Mouse (Mus musculus): Measurements from ENCODE around the gene Tgfa. TPM values are rescaled to one million over a fixed set of nuclear protein-coding genes. Genes with fewer than 3 reads are reported as not detected.
A peak's percentile ranks its signal among the peaks of the same experiment; 100 is the strongest.

Tgfa gene
- total and polyA plus RNA-seq, 3 experiments = 7.8 to 9.1 TPM; not detected in 1

DNA sequence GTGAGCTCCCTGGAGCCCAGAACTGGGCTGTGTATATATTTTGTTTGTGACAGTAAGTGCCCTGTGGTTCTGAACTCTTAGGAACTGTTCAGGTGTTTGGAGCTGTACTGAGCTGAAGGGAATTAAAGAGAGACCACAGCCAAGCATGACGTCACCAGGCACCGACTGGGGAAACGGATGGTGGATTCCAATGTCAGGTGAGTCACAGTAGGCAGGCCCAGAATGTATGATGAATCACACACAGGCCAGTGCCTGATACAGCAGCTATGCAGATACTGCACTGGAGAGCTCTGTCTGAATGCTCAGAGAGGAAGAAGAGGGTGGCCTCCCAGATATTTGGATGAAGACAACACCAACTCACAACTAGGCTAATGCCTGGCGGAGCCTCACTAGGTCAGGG lies 123.8 kb downstream of the Tgfa start:
- H3K9me3 ChIP-seq (replicated peaks; ENCODE audit: insufficient read depth, low read length) = no peaks in the 10 kb centered on the region
- TF ChIP-seq MAZ (IDR thresholded peaks at IDR 0.05; ENCODE audit: low read depth, low read length) (no peak), GATA1 (IDR thresholded peaks at IDR 0.05; ENCODE audit: low read depth, low read length) (no peak), GABPA (IDR thresholded peaks at IDR 0.05; ENCODE audit: low read depth, low read length) (no peak), SMC3 (IDR thresholded peaks at IDR 0.05; ENCODE audit: low read depth, low read length) (no peak), JUND (IDR thresholded peaks at IDR 0.05; ENCODE audit: low read depth, low read length) (no peak), ZMIZ1 (IDR thresholded peaks at IDR 0.05; ENCODE audit: low read depth, low read length) (no peak), MYC (IDR thresholded peaks at IDR 0.05; ENCODE audit: low read depth, low read length) (no peak), TAL1 (IDR thresholded peaks at IDR 0.05; ENCODE audit: low read length) (no peak), NRF1 (IDR thresholded peaks at IDR 0.05; ENCODE audit: insufficient read depth, low read depth, low read length, poor library complexity, severe bottlenecking) (no peak), ELF1 (IDR thresholded peaks at IDR 0.05; ENCODE audit: low read depth, low read length) (no peak), RAD21 (IDR thresholded peaks at IDR 0.05; ENCODE audit: low read depth, low read length) (no peak), ZNF384 (IDR thresholded peaks at IDR 0.05; ENCODE audit: low read depth, low read length) (no peak), POLR2AphosphoS2 (IDR thresholded peaks at IDR 0.05; ENCODE audit: low read length) (no peak), CTCF (IDR thresholded peaks at IDR 0.05 in 2 of 3, conservative IDR thresholded peaks at IDR 0.05 in 1 of 3; ENCODE audit: control insufficient read depth in 1 of 3, insufficient read depth in 1 of 3, low read depth in 2 of 3, low read length in 3 of 3, poor library complexity in 1 of 3, severe bottlenecking in 1 of 3) (no peak), NELFE (IDR thresholded peaks at IDR 0.05; ENCODE audit: low read depth, low read length) (no peak), POLR2AphosphoS5 (IDR thresholded peaks at IDR 0.05; ENCODE audit: borderline replicate concordance, low read depth, low read length) (no peak), UBTF (IDR thresholded peaks at IDR 0.05; ENCODE audit: borderline replicate concordance, insufficient read depth, low read depth, low read length) (no peak), USF2 (IDR thresholded peaks at IDR 0.05; ENCODE audit: borderline replicate concordance in 1 of 2, insufficient read depth in 1 of 2, low read depth in 1 of 2, low read length in 2 of 2) (no peak)
- peak; percentile 12 for DNase-seq (ENCODE audit: low read depth, low spot score)
- no peaks in the 10 kb centered on the region for H3K79me2 ChIP-seq (ENCODE audit: control insufficient read depth, insufficient read depth, low read length, poor library complexity)
- H3K27ac ChIP-seq (ENCODE audit: control insufficient read depth, low read depth, low read length) = no peak overlapping the region
- no peaks in the 10 kb centered on the region for H3K36me3 ChIP-seq (ENCODE audit: control insufficient read depth in 1 of 2, insufficient read depth in 2 of 2, low read length in 2 of 2)
- no peak overlapping the region for H3K4me3 ChIP-seq (ENCODE audit: control insufficient read depth in 1 of 2, insufficient read depth in 1 of 2, low read depth in 2 of 2, low read length in 2 of 2)
- no peak overlapping the region for H3K9ac ChIP-seq (ENCODE audit: control insufficient read depth, low read depth, low read length, poor library complexity, severe bottlenecking)
- H3K27me3 ChIP-seq (ENCODE audit: control insufficient read depth in 1 of 2, insufficient read depth in 2 of 2, low read length in 2 of 2) = peaks cover 2 to 6% of the 10 kb centered on the region in 2 experiments
- H3K4me1 ChIP-seq (ENCODE audit: control insufficient read depth in 1 of 2, insufficient read depth in 2 of 2, low read length in 2 of 2) = no peaks in the 10 kb centered on the region

DNA sequence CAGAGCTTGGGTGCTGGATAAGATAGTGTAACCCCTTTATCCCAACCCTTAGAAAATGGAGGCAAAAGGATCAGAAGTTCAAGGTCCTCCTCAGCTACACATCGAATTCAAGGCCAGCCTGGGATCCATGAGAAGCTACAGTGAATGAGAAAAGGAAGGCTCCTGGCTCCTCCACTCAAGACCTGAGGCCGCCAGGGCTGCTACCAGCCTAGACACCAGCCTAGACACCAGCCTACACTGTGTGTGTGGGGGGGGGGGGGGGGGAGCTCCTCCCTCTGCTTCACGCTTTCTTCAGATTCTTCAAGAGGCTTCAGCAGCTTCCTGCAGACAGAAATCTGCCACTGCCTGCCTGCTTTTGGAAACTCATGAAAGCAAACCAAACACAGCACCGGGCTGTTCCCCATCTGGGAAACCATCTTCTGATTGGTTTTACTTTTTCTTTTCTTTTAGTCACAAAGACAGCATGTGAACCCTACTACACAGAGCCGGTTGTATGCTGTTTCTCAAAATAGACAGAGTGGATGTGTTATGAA lies 127.1 kb downstream of the Tgfa start:
- Histone ChIP-seq H3K9me3 (replicated peaks; ENCODE audit: insufficient read depth, low read length) (no peaks in the 10 kb centered on the region), H3K27me3 (ENCODE audit: control insufficient read depth in 1 of 2, insufficient read depth in 2 of 2, low read length in 2 of 2) (peaks cover 0 to 4% of the 10 kb centered on the region in 2 experiments; a peak in 3 of 4 replicates), H3K4me1 (ENCODE audit: control insufficient read depth in 1 of 2, insufficient read depth in 2 of 2, low read length in 2 of 2) (no peaks in the 10 kb centered on the region), H3K36me3 (ENCODE audit: control insufficient read depth in 1 of 2, insufficient read depth in 2 of 2, low read length in 2 of 2) (no peaks in the 10 kb centered on the region), H3K4me3 (ENCODE audit: control insufficient read depth in 1 of 2, insufficient read depth in 1 of 2, low read depth in 2 of 2, low read length in 2 of 2) (no peak overlapping the region), H3K9ac (ENCODE audit: control insufficient read depth, low read depth, low read length, poor library complexity, severe bottlenecking) (no peak overlapping the region), H3K27ac (ENCODE audit: control insufficient read depth, low read depth, low read length) (no peak overlapping the region), H3K79me2 (ENCODE audit: control insufficient read depth, insufficient read depth, low read length, poor library complexity) (no peaks in the 10 kb centered on the region)
- TF ChIP-seq CTCF (IDR thresholded peaks at IDR 0.05 in 2 of 3, conservative IDR thresholded peaks at IDR 0.05 in 1 of 3; ENCODE audit: control insufficient read depth in 1 of 3, insufficient read depth in 1 of 3, low read depth in 2 of 3, low read length in 3 of 3, poor library complexity in 1 of 3, severe bottlenecking in 1 of 3) (no peak), ZC3H11A (IDR thresholded peaks at IDR 0.05; ENCODE audit: low read depth, low read length) (no peak), CHD2 (IDR thresholded peaks at IDR 0.05; ENCODE audit: low read length) (no peak)
- no peak for DNase-seq (ENCODE audit: low read depth, low spot score)

Measured in MEL (cell line).